Mouse (Mus musculus) adrenal gland (tissue): ENCODE data around the gene Cacna1c.

Experiments used
- intact Hi-C: fragments of 180-260 bp; cut with DNase I; formaldehyde crosslinking; loops from one replicate; pipeline ENCODE4 v1.15.1; 2025

Cacna1c gene

DNA sequence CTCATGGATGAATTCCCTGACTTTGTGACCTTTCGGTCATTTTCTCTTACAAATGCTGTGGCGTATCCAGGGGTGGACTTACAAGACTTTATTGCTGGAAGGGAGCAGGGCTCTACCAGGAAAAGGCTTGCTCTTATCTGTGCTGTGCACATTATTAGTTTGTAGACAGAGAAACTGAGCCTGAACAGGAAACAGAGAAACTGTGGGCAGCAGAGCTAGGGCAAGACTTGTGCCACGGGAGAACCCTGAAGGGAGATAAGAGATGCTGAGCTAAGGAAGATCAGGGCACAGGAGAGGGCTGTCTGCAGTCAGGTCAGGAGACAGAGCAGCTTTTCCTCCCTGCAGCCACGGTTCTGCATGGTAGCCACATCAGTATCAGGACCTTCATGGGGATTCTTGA is 425.1 kb downstream of the Cacna1c start:
- intact Hi-C loops, result no loop called here

DNA sequence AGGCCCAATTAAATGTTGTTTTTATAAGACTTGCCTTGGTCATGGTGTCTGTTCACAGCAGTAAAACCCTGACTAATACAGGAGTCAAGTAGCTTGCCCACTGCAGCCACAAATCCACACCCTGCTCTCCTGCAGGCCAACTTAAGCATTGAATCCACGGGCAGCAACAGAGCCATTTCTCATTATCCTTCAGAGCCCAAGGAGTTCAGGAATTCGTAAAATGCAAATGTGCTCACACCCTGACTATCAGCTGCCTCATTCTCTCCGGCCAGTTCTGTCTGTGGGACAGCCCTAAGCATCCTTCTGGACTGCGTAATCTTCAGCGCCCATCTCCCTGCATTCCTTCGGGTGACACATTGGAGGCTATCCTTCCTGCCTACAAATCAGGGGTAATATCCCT is 425.8 kb downstream of the Cacna1c start:
- intact Hi-C loops, result no loop called here

DNA sequence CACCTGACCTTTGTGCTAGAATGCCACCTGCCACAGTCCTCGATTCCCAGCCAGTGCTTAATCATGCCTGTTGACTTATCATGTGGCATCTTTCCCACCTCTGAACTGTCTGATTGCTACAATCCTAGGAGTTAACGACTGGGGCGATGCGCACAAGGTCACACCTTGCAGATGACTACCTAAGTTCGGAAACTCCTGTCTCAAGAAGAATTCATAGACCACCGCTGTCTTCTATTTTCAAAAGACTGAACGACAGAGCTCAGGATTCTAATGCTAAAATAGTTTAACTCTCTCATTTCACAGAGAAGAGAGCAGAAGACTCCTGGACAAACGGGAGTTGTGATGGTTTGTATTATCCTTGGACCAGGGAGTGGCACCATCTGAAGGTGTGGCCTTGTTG is 426.4 kb downstream of the Cacna1c start:
- intact Hi-C loops, result no loop called here

DNA sequence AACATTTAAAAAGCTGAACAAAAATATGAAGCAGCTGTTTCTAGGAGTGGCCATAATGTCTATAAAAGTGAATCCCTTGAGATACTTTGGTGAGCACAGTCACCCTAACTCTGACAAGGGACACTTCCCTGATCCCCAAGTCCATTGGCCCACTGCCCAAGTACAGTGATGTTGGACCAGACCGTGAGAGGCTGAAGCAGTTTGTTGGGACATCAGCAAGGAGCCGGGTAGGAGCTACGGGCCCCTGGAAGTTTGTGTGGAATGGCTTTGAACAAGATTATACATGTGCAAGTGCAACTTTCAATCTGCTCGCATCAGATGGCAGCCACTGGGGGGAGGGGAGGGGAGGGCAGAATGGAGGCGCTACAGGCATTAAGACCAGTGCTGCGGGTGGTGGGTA is 428.5 kb downstream of the Cacna1c start:
- intact Hi-C loops, result no loop called here

DNA sequence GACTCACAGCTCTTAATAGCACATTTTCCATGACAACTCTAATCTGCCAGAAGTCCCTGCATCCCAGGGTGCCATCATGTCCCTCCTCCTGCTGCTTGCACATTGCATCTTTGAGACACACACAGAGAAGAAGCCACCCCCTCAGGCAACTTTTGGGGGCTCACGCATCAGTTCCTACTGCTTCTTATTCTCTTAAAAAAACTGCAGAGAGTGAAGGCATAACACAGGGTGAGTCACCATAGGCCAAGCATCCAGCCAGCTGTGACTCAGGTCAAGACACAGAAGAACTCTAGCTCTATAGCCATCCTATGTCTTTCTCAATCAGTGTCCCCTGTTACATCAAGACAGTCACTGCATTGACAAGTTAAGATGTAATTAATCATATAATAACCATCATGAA is 431.0 kb downstream of the Cacna1c start:
- intact Hi-C loops, result no loop called here

DNA sequence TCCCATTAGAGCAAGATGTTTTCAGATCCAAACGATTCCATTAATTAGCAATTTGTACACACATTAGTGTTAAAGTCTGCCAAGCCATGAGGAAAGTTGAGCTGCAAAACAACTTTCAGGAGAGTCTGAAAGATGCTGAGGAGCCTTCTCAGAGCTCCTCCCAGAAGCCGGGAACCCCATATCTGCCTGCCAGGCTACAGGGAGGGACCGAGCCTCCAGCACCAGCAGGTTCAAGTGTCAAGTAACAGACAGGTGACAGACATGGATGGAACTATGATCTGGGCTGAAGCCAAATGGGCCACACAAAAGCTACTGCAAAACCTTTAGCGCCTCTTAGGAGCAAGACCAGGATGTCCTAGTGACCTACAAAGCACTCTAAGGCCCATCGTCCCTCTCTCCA is 437.2 kb downstream of the Cacna1c start:
- intact Hi-C loops, result no loop called here

DNA sequence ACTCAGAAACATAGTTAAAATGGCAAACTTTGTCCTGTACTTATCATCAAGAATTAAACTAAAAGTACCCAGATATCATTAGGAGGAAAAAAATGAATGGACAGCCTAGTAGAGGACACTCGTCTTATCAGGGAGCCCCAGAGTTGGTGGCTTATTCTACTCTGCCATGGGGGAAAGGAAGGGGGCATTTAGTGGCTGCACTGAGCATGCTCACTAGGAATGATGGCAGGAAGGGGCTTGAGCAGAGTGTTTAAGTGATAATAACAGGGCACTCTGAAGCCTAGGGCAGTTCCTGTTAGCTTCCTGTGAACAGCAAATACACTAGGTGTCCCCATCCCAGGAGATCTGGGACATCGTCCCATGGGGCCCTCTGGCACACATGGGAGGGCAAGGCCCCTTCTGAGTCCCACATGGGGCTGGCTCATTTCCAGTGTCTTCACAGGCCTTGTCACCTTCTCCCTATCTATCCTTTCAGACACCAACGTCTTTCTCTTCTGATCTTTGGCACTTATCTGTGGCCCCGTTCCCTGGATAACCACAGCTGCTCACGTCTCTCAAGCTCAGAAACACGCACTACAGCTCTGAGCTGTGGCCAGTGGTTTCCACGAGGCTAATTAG is 437.8 kb downstream of the Cacna1c start:
- intact Hi-C loops, result no loop called here

DNA sequence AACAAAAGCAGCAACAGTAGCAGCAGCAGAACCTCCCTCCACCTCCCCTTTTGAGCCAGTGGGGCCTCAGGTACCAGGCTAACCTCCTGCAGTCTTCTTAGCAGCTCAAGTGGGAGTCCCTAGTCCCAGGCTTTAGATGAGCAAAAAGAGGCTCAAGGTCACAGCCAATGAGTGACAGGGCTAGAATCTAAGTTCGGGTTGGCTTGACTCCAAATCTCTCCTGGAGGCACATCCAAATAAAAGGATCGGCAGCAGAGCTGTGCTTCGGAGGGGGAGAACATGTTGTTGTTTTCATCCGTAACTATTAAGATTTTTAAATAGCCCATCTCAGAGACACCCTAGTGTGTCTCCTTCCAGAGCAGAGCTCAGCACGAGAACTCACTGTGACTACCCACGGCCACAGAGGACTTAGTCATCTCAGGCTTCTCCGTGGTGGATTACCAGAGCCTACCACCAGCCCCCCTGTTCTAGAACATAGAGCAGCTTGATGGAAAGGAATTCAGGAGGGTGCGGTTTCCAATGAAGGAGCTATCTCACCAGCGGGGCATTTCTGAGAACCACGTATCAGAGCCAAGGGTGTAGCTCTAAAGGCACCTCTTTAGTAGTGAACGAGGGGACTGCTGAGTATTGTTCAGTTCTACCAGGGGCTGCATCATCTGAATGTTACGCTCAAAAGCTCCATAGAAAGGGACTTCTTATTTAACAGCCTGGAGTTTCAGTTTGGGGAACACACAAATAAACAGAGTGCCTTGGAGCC is 438.5 kb downstream of the Cacna1c start:
- intact Hi-C loops, result no loop called here

DNA sequence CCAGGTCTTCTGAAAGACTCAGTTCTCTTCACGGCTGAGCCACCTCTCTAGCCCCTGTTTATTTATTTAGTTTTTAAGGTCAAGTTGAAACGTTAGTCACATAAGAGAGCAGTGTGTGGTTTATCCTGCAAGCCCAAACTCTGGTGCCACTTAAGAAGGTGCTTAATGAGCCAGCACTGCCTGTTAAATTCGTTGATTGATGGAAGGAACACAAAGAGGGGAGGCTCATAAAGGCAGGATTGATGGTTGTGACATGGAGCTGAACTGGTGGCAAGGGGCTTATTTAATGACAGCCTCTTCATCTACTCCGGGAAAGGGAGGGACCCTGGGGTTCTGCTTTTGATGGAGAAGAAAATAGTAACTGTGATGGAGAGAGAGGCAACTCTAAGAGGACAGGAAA is 439.7 kb downstream of the Cacna1c start:
- intact Hi-C loops, result no loop called here

DNA sequence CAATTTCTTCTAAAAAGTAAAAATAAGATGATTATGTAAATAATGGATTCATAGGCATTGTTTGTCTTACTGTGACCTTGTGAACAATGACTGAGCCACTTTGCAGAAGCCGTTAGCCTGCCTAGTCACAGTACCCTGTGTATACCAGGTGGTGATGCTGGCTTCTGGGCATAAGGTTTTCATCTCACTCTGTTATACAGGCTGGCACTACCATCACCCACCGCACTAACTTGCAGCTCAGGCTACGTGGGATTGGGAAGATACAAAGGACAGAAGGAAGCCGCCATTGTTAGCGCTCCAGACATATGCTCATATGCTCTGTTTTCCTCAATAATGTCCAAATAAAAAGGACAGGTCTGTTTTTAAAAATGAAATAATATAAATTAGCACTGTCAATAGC is 440.4 kb downstream of the Cacna1c start:
- intact Hi-C loops, result no loop called here

DNA sequence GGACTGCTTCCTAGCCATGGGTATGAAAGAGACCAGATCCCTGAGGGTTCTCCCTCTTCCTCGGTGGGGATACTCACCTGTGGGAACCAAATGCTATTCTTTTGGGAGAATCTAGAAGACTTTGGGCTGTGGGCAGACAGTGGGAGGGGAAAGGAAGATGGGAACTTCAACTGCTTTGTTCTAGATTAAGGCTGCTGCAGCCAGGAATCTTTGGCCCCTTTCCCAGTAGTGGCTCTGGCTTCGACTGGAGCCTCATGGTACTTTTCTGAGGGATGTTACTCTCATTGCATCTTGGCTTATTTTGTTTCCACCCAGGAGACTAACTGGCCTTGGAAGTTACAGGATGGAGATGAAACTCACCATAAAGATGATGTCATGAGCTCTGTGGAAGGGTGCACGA is 441.8 kb downstream of the Cacna1c start:
- intact Hi-C loops, result no loop called here

DNA sequence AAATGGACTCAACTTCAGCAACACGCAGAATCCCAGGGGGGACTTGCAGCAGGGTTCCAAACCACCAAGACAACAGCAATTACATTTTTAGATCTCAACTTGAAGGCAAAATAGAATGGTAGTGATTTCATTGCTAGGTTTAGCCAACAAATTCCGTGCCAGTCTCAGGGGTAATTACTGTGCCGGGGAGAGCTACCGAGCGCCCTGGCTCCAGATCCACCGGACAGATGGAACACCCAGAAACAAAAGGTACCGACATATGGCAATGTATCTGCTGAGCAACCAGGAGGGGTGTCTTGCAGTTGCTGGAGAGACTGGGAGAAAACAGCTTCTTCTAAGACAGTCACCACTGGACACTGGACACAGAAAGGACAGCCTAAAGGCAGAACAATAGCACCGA is 442.4 kb downstream of the Cacna1c start:
- intact Hi-C loops, result no loop called here

DNA sequence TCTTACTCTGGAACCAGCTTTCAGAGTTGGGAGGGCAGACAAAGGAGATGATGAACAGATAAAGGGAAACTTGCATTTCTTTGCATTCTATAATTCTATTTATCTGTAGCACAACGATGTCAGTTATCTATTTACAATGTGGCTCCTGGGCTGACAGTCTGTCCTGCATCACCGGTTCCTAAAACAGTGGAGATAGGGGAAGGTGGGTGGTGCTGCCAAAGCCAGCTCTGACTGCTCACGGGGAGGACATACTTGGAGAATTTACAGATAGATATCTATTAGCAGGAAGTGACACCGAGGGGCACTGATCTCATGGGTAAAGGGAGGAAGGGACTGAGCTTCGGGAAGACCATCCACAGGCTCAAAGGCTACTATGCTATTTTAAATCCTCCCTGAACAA is 443.2 kb downstream of the Cacna1c start:
- intact Hi-C loops, result no loop called here

DNA sequence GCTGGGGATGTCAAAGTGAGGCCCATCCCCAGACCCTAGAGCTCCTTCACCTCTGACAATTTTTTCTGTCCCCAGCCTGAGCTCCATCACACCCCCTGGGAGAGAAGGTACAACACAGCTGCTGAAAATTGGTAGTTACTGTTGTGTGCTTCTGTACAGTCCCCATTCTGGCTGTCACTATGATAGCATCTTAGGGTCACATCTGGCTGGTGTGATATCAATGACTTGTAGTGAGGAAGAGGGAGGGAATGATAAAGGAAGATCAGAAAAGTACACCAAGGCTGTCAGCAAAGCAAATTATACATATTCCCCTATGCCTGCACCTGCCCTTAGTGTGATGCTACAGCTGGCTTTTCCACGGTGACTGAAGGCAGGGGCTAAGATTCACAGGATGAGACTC is 446.9 kb downstream of the Cacna1c start:
- intact Hi-C loops, result no loop called here

DNA sequence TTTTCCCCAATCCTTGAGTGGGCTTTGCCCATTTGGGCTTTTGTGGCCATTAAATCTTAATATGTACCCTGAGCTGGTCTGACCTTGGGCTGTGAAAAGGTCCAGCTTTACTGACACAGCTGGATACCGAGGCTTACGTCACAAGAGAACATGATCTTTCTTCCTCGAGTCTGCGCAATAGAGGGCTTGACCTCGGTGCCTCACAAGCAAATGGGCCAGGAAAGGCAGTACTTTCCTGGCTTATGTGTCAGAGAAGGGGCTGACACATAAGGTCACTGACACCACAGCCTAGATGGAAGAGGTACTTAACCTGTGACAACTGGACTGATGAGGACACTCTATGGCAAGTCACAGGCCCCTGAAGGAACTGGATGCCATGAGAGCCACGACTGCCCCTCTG is 453.5 kb downstream of the Cacna1c start:
- intact Hi-C loops, result no loop called here

DNA sequence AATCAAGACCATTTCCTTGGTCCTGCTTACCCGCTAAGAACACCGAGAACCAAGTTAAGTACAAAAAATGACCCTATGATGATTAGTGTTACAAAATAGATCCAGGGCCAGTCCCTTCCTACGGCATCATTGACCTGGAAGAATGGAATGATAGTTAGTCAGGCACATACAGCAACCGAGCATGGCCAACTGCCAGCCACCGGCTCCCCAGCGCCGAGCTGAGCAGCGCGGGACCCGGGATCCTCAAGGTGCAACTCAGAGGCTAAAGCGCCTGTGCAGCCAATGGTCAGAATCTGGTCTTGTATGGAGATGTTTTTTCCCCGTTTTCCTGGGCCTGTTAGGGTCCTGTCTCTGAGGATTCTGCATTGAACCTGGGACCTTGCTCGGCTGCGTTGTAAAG is 454.4 kb downstream of the Cacna1c start:
- intact Hi-C loops, result no loop called here

DNA sequence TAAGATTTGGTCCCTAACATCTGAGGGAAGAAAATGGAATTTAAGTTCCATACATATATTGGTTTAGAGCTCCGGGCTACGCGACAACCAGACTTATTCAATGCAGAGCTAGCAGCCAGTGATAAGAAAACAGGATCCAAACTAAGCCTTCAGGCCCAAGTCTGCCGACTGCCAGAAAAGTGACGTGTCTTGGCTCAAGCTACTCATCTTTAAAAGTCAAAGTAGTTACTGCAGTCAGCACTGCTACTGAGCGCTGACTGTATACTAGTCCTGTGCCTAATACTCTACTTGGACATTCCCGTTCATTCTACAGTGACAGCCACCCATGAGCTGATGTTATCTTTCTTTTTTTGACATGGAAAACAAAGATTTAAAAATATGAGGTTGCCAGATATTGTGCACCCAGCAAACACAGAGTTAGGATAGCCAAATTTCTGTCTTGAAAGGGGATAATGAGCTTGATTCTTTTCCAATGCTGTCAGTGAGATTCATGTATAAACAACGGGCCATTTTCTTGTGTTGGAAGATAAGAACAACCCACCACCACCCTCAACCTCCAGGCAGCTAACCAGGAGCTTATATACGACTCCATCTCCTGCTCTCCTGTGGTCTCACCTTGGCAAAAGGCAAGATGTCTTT is 456.1 kb downstream of the Cacna1c start:
- intact Hi-C loops, result no loop called here

DNA sequence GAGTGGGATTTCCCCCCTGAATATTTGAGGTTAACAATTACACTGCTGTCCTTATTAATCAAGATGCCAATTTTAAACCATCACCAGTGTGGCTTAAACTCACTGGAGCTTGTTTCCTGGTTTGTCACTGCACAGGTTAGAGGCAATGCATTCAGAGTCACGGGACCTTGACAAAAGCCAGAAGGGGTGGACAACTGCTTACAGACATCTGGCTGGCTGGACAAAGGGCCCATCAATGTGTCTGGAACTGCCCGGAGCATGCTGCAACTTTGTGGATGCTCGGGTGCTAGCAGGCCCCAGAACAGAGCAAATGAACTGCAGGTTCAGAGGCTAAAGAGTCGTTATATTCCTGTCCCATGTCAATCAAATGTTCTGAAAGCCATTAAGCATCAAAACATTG is 456.9 kb downstream of the Cacna1c start:
- intact Hi-C loops, result no loop called here

DNA sequence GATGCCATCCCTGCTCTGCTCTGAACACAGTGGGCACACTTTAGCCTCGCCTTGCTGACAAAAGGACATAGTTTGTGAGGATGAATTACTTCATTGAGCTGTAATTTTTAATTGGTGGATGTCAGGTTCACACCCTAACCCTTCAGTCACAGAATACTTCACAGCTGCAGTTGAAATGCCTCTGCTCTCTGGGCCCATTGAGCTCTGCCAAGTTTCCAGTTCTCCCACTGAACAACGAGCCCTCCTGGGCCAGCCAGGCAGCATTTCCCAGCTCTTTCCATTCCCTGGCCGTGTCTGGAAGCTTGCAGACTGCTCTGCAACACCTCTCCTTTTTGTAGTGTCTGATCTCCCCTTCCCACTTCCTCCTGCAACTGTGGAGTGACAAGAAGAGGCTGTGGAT is 457.6 kb downstream of the Cacna1c start:
- intact Hi-C loops, result no loop called here

DNA sequence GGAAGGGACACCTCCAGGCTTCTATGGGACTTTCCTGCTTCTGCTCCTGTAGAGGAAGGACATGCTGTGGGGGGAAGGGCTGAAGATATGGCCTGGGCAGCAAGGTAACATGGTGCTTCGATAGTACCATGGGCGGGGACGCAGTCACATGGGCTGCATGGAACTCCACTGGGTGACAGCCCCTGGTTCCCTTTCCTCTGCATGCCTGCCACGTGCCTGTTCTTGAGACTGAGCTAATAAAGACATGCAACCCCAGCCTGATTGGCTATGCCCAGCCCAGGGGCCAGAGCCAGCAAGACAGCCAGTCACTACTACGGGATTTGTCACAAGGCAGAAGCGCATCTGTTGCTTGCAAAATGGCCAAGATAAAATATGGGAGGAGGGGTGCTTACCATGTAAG is 459.1 kb downstream of the Cacna1c start:
- intact Hi-C loops, result no loop called here

DNA sequence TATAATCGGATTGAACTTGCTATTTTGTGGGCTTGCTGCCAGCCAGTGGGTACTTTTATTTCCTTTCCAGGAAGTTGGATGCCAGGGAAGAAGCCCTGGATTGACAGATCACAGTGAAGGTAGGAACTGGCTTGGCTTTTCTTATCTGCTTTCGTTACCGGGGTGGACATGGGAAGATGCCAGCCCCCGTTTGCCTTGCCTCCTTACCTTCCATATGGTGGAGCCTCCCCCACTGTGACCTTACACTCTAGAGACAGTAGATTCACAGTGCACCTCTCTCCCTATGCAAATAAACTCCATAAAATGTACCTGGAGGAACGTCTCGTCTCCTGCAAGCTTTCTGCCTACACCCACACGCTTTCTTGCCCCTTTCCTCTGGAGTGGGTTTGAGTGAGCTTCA is 459.7 kb downstream of the Cacna1c start:
- intact Hi-C loops, result no loop called here

DNA sequence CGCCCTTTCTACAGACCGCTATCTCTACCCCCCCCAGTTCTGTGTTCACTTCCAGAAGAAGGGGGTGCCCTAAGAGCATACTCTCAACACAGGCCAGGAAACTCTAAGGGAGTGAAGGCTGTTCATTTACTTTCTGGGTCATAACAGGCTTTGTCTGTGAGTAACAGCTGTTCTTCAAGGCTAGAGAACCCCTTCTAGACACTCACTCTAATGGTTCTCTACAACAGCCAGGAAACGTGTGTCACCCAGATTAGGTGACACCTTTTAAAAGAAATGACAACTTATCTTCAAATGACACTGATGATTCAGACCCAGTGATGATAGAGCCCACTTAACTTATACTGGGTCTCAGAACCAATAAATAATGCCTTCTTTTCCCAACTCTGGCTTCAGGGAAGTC is 461.1 kb downstream of the Cacna1c start:
- intact Hi-C loops, result no loop called here

DNA sequence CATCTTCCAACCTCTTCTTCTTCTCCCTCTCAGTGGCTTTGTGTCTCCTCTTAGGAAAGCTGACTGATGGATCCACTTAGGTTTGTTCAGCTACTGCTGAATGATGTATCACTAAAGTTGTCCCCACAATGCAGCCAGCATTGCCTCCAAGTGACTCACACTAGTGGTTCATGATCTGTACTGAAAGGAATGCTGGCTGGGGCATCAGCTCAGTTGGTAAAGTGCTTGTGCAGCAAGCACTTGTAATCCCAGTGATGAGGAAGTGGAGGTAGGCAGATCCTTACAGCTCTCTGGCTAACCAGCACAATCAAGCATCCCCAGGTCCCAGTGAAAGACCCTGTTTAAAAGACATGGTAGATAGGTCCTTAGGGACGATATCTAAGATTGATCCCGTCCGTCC is 464.3 kb downstream of the Cacna1c start:
- intact Hi-C loops, result no loop called here
